Mouse (Mus musculus) megakaryocyte progenitor cell, adult 5-6 weeks (primary cell): ENCODE measurements at regions not wholly inside any gene's neighbourhood (a gene's known extent, or its start where the extent isn't known, plus 50 kb on each side); places are given as distances from the start of the nearest gene placed in this dataset.

Source experiments
- ATAC-seq: replicated peaks from 2 replicates; pipeline ENCODE4 v1.8.0; 2016; ENCODE audit warnings: mild to moderate bottlenecking, moderate TSS enrichment, inconsistent platforms; ENCODE audit not compliant: poor library complexity

- ATAC-seq: no peak
These were observed 90.7 kb downstream of the Banf2 start for GRCm38 (mm10) chr2:144123395-144124034.

- no peak for ATAC-seq
These were observed 94.5 kb downstream of the Banf2 start for GRCm38 (mm10) chr2:144127082-144128037.

- no peak for ATAC-seq
These were observed 95.2 kb downstream of the Banf2 start for GRCm38 (mm10) chr2:144128038-144128402.

GRCm38 (mm10) chr2:144128527-144128926 is 95.7 kb downstream of the Banf2 start:
- no peak for ATAC-seq

GRCm38 (mm10) chr2:144133806-144134574 is 101.1 kb downstream of the Banf2 start:
- ATAC-seq: no peak

GRCm38 (mm10) chr2:144134575-144134958 is 101.7 kb downstream of the Banf2 start:
- ATAC-seq: no peak

- ATAC-seq: no peak
These were observed 102.7 kb downstream of the Banf2 start for GRCm38 (mm10) chr2:144135586-144135985.

- no peak for ATAC-seq
These were observed 110.9 kb downstream of the Banf2 start for GRCm38 (mm10) chr2:144143620-144144384.

GRCm38 (mm10) chr2:144144486-144145136 is 111.8 kb downstream of the Banf2 start:
- no peak for ATAC-seq

GRCm38 (mm10) chr2:144156456-144157211 is 113.8 kb upstream of the Mgme1 start:
- no peak for ATAC-seq

GRCm38 (mm10) chr2:144157343-144157742 is 113.1 kb upstream of the Mgme1 start:
- no peak for ATAC-seq

- no peak for ATAC-seq
These were observed 112.2 kb upstream of the Mgme1 start for GRCm38 (mm10) chr2:144158256-144158655.

- no peak for ATAC-seq
These were observed 110.6 kb upstream of the Mgme1 start for GRCm38 (mm10) chr2:144159854-144160331.

GRCm38 (mm10) chr2:144160434-144160833 is 110.0 kb upstream of the Mgme1 start:
- no peak for ATAC-seq

- no peak for ATAC-seq
These were observed 108.6 kb upstream of the Mgme1 start for GRCm38 (mm10) chr2:144161852-144162251.

- ATAC-seq: no peak
These were observed 106.4 kb upstream of the Mgme1 start for GRCm38 (mm10) chr2:144164102-144164501.

- peak; percentile 86 for ATAC-seq
These were observed 105.3 kb upstream of the Mgme1 start for GRCm38 (mm10) chr2:144164986-144165821.

GRCm38 (mm10) chr2:144166102-144166750 is 104.2 kb upstream of the Mgme1 start:
- ATAC-seq: no peak
